Mouse (Mus musculus) embryonic facial prominence, embryonic 14.5 days (tissue): Measurements from ENCODE around the gene Zfhx3. TPM values are rescaled to one million over a fixed set of nuclear protein-coding genes. Genes with fewer than 3 reads are reported as not detected.
A peak's percentile ranks its signal among the peaks of the same experiment; 100 is the strongest.

Experiments
- ATAC-seq: fragments of 200-750 bp; cut with Nextera tagmentation; 2 replicates; pipeline ENCODE4 v1.8.0; 2017; ENCODE audit warnings: low read depth, moderate number of reproducible peaks, moderate TSS enrichment
- DNase-seq: peaks from one replicate; pipeline ENCODE4 v3.0.0-alpha.2; 2015; ENCODE audit warnings: low spot score
- H3K27ac ChIP-seq: fragments of 300-500 bp; sonication (generic); replicated peaks from 2 replicates; pipeline ENCODE4 v1.5.1; 2014; ENCODE audit warnings: low read depth, mild to moderate bottlenecking, low read length, moderate library complexity
- H3K27me3 ChIP-seq: fragments of 300-500 bp; sonication (generic); replicated peaks from 2 replicates; pipeline ENCODE4 v1.6.1; 2014; ENCODE audit warnings: low read length; ENCODE audit not compliant: control insufficient read depth, insufficient read depth
- H3K36me3 ChIP-seq: fragments of 300-500 bp; sonication (generic); 2 replicates; pipeline ENCODE4 v1.6.1; 2014; ENCODE audit warnings: low read length, mixed read lengths; ENCODE audit not compliant: control insufficient read depth, insufficient read depth
- H3K4me1 ChIP-seq: fragments of 300-500 bp; sonication (generic); 2 replicates; pipeline ENCODE4 v1.6.1; 2014; ENCODE audit warnings: antibody characterized with exemption, low read length; ENCODE audit not compliant: control insufficient read depth, insufficient read depth
- H3K4me2 ChIP-seq: fragments of 300-500 bp; sonication (generic); 2 replicates; pipeline ENCODE4 v1.6.1; 2014; ENCODE audit warnings: low read depth, mild to moderate bottlenecking, low read length, moderate library complexity, mixed read lengths
- H3K4me3 ChIP-seq: fragments of 300-500 bp; sonication (generic); 2 replicates; pipeline ENCODE4 v1.5.1; 2014; ENCODE audit warnings: low read depth, mild to moderate bottlenecking, low read length
- H3K9ac ChIP-seq: fragments of 300-500 bp; sonication (generic); 2 replicates; pipeline ENCODE4 v1.6.1; 2014; ENCODE audit warnings: low read depth, mild to moderate bottlenecking, low read length, moderate library complexity, mixed read lengths
- H3K9me3 ChIP-seq: fragments of 300-500 bp; sonication (generic); 2 replicates; pipeline ENCODE4 v1.6.1; 2016; ENCODE audit warnings: low read length; ENCODE audit not compliant: control insufficient read depth
- WGBS: fragments of 180-500 bp; shearing (Covaris S2); extraction: QIAGEN DNeasy Blood & Tissue Kit; methylation state at CpG from one replicate; pipeline ENCODE4 v1.1.7; 2014; 5-methylcytosine and 5-hydroxymethylcytosine counted together
- polyA plus RNA-seq: library from polyadenylated mRNA; unstranded; fragments of >200 nt; fragmentation: Nextera tagmentation; extraction: Ambion mirVana; gene quantifications from 2 replicates; pipeline ENCODE4 v1.2.1, GENCODE M21; 2014

Gene Zfhx3
- polyA plus RNA-seq, 1 experiment from 2014 or later, result 14.2 TPM

DNA sequence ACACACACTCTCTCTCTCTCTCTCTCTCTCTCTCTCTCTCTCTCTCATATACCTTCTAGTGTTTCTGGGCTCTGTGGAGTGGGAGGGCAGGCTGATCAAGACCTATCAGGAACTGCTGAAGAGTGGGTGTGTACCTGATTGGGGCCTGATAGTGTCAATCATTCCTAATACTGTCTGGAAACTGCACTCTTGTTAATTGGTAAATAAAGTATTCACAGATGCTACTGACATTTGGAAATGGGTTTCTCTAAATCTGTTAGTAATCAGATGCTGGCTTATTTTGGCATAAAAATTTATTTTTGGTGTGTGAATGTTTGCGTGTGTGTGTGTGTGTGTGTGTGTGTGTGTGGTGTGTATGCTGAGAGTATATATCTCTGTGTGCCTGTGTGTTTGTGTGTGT lies 35.8 kb downstream of the Zfhx3 start:
- no peak for DNase-seq

DNA sequence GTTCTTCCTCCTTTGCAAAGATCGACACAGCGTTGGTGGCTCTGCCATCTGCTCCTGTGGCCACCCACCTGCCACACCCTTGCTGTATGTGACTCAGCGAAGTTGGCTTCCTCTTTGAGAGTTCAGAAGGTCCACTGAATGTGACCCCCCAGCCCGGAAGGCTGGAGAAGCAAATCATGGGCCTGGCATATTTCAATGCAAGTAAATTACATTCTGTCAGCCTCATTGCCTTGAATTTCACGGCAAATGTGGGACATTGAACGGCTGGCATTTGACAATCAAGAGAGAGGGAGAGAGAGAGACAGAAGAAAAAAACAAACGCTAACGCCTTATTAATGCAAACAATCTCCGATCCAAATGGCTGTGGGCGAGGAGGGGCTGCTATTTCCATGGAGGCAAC lies 38.2 kb downstream of the Zfhx3 start:
- WGBS, result 42% methylated on average over 10 of the region's 10 CpGs
- Histone ChIP-seq H3K4me2 (no peak overlapping the region), H3K27me3 (no peaks in the 10 kb centered on the region), H3K9me3 (no peaks in the 10 kb centered on the region), H3K4me3 (no peak overlapping the region), H3K9ac (no peak overlapping the region), H3K27ac (no peak overlapping the region), H3K36me3 (no peaks in the 10 kb centered on the region), H3K4me1 (peaks cover 11% of the 10 kb centered on the region; the same call in 1 of the 2 replicates)
- ATAC-seq (no peak), DNase-seq (no peak)

More for the DNA sequence above, 35.8 kb downstream of the Zfhx3 start:
- no peaks in the 10 kb centered on the region for H3K27me3 ChIP-seq
- peaks cover 18% of the 10 kb centered on the region; the same call in 1 of the 2 replicates for H3K4me1 ChIP-seq
- no peak overlapping the region for H3K27ac ChIP-seq
- H3K4me2 ChIP-seq, result no peak overlapping the region
- H3K4me3 ChIP-seq, result no peak overlapping the region
- ATAC-seq, result no peak
- H3K9me3 ChIP-seq, result no peaks in the 10 kb centered on the region
- no peak overlapping the region for H3K9ac ChIP-seq
- WGBS, result 56% methylated on average over 1 of the region's 1 CpGs
- no peaks in the 10 kb centered on the region for H3K36me3 ChIP-seq

DNA sequence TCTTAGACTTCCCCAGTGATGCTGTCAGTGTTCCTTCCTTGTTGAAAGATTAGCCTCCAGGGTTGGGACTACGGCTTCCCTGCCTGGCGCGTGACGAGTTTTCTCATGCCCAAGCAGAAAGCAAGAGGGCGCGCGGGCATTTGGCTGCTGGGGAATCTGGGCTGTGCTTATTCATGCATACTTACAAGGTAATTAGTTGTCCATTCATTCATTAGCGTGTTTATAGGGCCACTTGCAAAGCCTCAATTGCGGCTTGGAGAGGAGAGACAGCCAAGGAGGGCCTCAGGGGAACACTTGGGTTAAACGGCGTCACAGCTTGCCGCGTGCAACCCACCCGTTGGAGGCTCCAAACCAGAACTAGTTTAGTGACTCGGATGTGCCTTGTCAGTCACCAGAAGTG lies 44.2 kb downstream of the Zfhx3 start:
- no peaks in the 10 kb centered on the region for H3K36me3 ChIP-seq
- no peak overlapping the region for H3K9ac ChIP-seq
- H3K27me3 ChIP-seq, result no peaks in the 10 kb centered on the region
- no peak overlapping the region for H3K4me3 ChIP-seq
- ATAC-seq, result no peak
- H3K4me1 ChIP-seq, result no peaks in the 10 kb centered on the region
- H3K9me3 ChIP-seq, result no peaks in the 10 kb centered on the region
- no peak overlapping the region for H3K4me2 ChIP-seq
- DNase-seq, result peak; percentile 45
- 70% methylated on average over 15 of the region's 15 CpGs for WGBS
- H3K27ac ChIP-seq, result no peak overlapping the region

DNA sequence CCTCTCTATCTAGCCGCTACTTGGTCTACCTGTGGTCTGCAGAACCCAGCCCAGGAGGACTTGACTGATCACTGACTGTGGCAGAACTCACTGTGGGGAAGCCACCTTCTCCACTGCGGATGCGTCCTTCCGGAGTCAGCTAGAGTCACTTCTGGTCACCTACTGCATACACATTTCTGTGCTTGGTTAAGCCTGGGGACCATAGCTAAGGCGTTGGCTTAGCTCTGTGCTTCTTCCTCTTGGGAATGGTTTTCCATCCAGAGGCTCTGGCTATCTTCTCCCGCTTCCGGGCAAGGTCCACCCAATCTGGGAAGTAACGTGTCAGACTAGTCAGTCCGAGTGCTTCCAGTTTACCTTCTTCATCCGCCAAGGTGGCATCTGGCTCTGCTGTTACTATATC lies 56.4 kb downstream of the Zfhx3 start:
- H3K27ac ChIP-seq, result no peak overlapping the region
- no peaks in the 10 kb centered on the region for H3K4me1 ChIP-seq
- H3K27me3 ChIP-seq, result no peaks in the 10 kb centered on the region
- DNase-seq (no peak), ATAC-seq (no peak)
- H3K9ac ChIP-seq, result no peak overlapping the region
- 93% methylated on average over 10 of the region's 10 CpGs for WGBS
- H3K4me2 ChIP-seq, result no peak overlapping the region
- H3K9me3 ChIP-seq, result no peaks in the 10 kb centered on the region
- H3K4me3 ChIP-seq, result no peak overlapping the region
- no peaks in the 10 kb centered on the region for H3K36me3 ChIP-seq

DNA sequence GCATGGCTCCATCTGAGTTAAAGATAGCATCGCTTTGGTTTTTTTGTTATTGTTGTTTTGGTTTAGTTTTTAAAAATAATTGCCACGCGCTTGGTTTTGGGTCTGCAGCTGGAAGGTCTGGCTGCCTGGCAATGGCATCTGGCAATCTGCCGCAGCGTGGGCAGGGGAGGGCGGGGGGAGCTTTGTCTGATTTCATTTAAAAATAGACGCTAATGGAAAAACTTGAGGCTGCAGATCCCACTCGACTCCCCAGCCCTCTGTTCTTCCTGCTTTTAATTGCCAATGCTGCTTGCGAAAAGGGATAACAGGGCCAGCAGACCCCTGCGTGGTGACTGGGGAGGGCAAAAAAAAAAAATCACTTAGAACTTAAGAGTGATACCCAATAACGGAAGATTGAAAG lies 69.1 kb downstream of the Zfhx3 start:
- 45% methylated on average over 11 of the region's 11 CpGs for WGBS
- H3K27me3 ChIP-seq, result no peaks in the 10 kb centered on the region
- H3K4me3 ChIP-seq, result no peak overlapping the region
- H3K36me3 ChIP-seq, result no peaks in the 10 kb centered on the region
- 0 out of 2 replicates have a peak overlapping the region, but pooled peaks have one; percentile 0 for H3K27ac ChIP-seq
- no peaks in the 10 kb centered on the region for H3K4me1 ChIP-seq
- H3K9me3 ChIP-seq, result no peaks in the 10 kb centered on the region
- no peak overlapping the region for H3K9ac ChIP-seq
- peak overlapping the region; percentile 8; the same call in 1 of the 2 replicates for H3K4me2 ChIP-seq
- ATAC-seq (no peak), DNase-seq (peak; percentile 32)

DNA sequence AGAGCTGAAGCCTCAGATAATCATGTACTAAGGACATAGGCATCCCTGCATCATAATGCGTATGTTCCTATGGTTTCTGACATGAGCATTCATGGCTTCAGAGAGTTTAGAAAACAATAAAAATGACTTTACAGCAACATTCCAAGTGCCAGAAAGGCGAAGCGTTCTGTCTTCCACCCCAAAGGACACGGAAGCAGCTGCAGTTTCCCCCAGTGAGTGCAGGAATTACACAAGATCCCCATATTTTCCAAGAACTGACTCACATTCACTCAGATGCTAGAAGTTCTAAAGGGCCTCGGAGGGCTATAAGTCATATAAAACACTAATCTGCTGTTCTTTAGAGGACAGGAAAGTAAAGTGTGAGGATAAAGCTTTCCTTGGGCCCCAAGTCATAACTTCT lies 75.3 kb downstream of the Zfhx3 start:
- 80% methylated on average over 5 of the region's 5 CpGs for whole genome bisulfite sequencing
- no peaks in the 10 kb centered on the region for H3K9me3 ChIP-seq
- DNase-seq, result no peak
- H3K4me1 ChIP-seq, result no peaks in the 10 kb centered on the region
- no peak overlapping the region for H3K4me3 ChIP-seq
- no peak for ATAC-seq
- H3K9ac ChIP-seq, result no peak overlapping the region
- H3K36me3 ChIP-seq, result no peaks in the 10 kb centered on the region
- H3K27me3 ChIP-seq, result no peaks in the 10 kb centered on the region
- no peak overlapping the region for H3K27ac ChIP-seq
- H3K4me2 ChIP-seq, result no peak overlapping the region

DNA sequence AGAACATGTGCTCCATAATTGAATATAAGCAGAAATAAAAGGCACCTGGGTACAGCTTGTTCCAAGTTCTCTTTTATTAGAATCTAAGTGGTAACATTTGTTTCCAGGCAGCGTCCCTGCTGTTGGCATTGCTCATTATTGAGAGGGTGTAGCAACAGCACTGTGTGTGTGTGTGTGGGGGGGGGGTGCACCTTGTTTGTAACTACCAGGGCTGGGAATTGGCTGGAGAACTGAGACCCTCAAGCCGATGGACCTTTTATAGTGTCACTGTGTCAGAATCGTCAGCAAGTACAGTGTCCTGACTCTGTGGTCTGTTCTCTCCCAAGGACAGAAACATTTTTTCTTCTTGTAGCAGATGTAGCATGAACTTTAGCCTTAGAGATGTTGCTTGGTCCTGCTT lies 77.2 kb downstream of the Zfhx3 start:
- Histone ChIP-seq H3K27ac (no peak overlapping the region), H3K9ac (no peak overlapping the region), H3K9me3 (no peaks in the 10 kb centered on the region), H3K36me3 (no peaks in the 10 kb centered on the region), H3K4me3 (no peak overlapping the region), H3K4me2 (no peak overlapping the region), H3K4me1 (no peaks in the 10 kb centered on the region), H3K27me3 (no peaks in the 10 kb centered on the region)
- ATAC-seq, result no peak
- DNase-seq, result no peak
- WGBS, result 48% methylated on average over 3 of the region's 3 CpGs

DNA sequence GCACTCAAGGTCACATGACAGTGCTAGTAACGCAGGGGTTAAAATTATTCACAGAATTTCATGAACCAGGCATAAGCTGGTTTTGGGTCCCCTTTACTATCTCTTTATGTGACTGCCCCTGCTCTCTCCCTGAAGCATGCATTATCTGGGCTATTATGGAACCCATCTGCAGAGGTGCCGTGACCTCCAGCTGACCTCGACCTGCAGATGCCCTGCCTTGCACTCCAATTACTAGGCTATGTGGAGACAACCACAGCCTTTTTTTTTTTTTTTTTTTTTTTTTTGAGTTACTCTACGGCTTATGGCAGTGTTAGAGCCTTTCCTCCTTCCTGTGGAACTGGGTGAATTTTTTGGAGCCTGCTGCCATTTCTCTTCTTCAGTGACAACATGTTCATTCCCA lies 80.0 kb downstream of the Zfhx3 start:
- DNase-seq, result no peak
- Histone ChIP-seq H3K4me1 (peaks cover 8% of the 10 kb centered on the region; the same call in 1 of the 2 replicates), H3K9ac (no peak overlapping the region), H3K27ac (no peak overlapping the region), H3K4me3 (no peak overlapping the region), H3K27me3 (no peaks in the 10 kb centered on the region), H3K36me3 (no peaks in the 10 kb centered on the region), H3K4me2 (no peak overlapping the region), H3K9me3 (0 out of 2 replicates have a peak, but pooled peaks cover 3% of the 10 kb centered on the region)
- 32% methylated on average over 4 of the region's 4 CpGs for WGBS
- ATAC-seq, result no peak

DNA sequence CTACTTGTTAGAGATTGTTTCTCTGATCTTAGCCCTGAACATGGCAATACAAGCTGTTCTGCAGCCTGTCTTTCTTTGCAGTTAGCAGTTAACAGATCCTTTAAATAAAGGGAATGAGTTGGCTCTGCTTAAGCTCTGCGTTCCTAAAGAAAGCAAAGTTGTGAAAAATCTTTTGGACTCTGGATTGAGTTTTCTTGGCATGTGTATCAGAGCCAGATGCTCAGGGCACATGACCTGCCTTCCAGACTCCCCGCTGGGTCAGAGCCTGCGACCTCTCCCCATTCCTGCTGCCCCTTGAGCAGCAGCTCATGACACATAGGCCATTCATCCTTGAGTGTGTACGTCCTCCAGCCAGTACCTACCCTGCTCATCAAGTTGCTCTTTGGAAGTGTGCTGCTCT lies 81.9 kb downstream of the Zfhx3 start:
- no peak overlapping the region for H3K9ac ChIP-seq
- H3K36me3 ChIP-seq, result no peaks in the 10 kb centered on the region
- H3K27ac ChIP-seq, result peak overlapping the region; percentile 6; the same call in 1 of the 2 replicates
- H3K4me1 ChIP-seq, result peaks cover 24% of the 10 kb centered on the region
- no peaks in the 10 kb centered on the region for H3K27me3 ChIP-seq
- no peak for DNase-seq
- no peak overlapping the region for H3K4me2 ChIP-seq
- H3K4me3 ChIP-seq, result no peak overlapping the region
- 40% methylated on average over 4 of the region's 4 CpGs for WGBS
- no peak for ATAC-seq
- 0 out of 2 replicates have a peak, but pooled peaks cover 3% of the 10 kb centered on the region for H3K9me3 ChIP-seq
